Mouse (Mus musculus) embryo, embryonic 10 days (tissue): ENCODE data around the gene Klc4.

Experiments
- DNase-seq: peaks from one replicate; pipeline ENCODE4 v3.0.0-alpha.2; 2015; ENCODE audit warnings: low spot score

Klc4 gene

GRCm38 (mm10) chr17:46651755-46652547, 6.1 kb upstream of the Klc4 start:
- DNase-seq = no peak

- no peak for DNase-seq
Observed at GRCm38 (mm10) chr17:46651292-46651691, 5.5 kb upstream of the Klc4 start.

GRCm38 (mm10) chr17:46650232-46651031, 4.6 kb upstream of the Klc4 start, which contains the start of gene Cul7:
Cul7 (plus strand) TSS chr17:46650337.
- peak; percentile 97 for DNase-seq

GRCm38 (mm10) chr17:46649811-46650210, 4.0 kb upstream of the Klc4 start:
- DNase-seq = no peak

GRCm38 (mm10) chr17:46648436-46648835, 2.6 kb upstream of the Klc4 start:
- no peak for DNase-seq

- DNase-seq = no peak
Observed at GRCm38 (mm10) chr17:46647279-46647678, 1.5 kb upstream of the Klc4 start.

- no peak for DNase-seq
Observed at GRCm38 (mm10) chr17:46646322-46646662, 470 bp upstream of the Klc4 start.

GRCm38 (mm10) chr17:46644916-46645475, 826 bp downstream of the Klc4 start:
- no peak for DNase-seq

GRCm38 (mm10) chr17:46644152-46644805, 1.5 kb downstream of the Klc4 start:
- no peak for DNase-seq

GRCm38 (mm10) chr17:46642060-46642459, 3.8 kb downstream of the Klc4 start:
- no peak for DNase-seq

GRCm38 (mm10) chr17:46639929-46640328, 5.9 kb downstream of the Klc4 start:
- DNase-seq = no peak

GRCm38 (mm10) chr17:46636831-46637523, 8.8 kb downstream of the Klc4 start:
- peak; percentile 78 for DNase-seq

- DNase-seq = peak; percentile 82
Observed at GRCm38 (mm10) chr17:46629685-46630441, 16.0 kb downstream of the Klc4 start.

GRCm38 (mm10) chr17:46628791-46629684, 16.8 kb downstream of the Klc4 start, which contains the start of gene Ptk7:
Ptk7 (minus strand) TSS chr17:46629504.
- DNase-seq = peak; percentile 94

GRCm38 (mm10) chr17:46628471-46628790, 17.4 kb downstream of the Klc4 start:
- DNase-seq = no peak

GRCm38 (mm10) chr17:46627409-46627808, 18.4 kb downstream of the Klc4 start:
- no peak for DNase-seq

- DNase-seq = no peak
Observed at GRCm38 (mm10) chr17:46624598-46624997, 21.2 kb downstream of the Klc4 start.

- DNase-seq = peak; percentile 33
Observed at GRCm38 (mm10) chr17:46623819-46624557, 21.8 kb downstream of the Klc4 start.

GRCm38 (mm10) chr17:46622269-46622668, 23.6 kb downstream of the Klc4 start:
- DNase-seq = peak; percentile 9
